Mouse (Mus musculus) lung, embryonic 15.5 days (tissue): ENCODE data around the gene Bcl6b. TPM values are rescaled to one million over a fixed set of nuclear protein-coding genes. Genes with fewer than 3 reads are reported as not detected.
A peak's percentile ranks its signal among the peaks of the same experiment; 100 is the strongest.

Experiments used
- ATAC-seq: fragments of 200-750 bp; cut with Nextera tagmentation; 2 replicates; pipeline ENCODE4 v1.8.0; 2017; ENCODE audit warnings: moderate number of reproducible peaks, borderline replicate concordance; ENCODE audit not compliant: low FRiP score, low TSS enrichment; ENCODE audit errors: extremely low read depth
- H3K27ac ChIP-seq: fragments of 300-500 bp; sonication (generic); 2 replicates; pipeline ENCODE4 v1.5.1; 2015; ENCODE audit warnings: moderate library complexity, mild to moderate bottlenecking, inconsistent platforms
- H3K27me3 ChIP-seq: fragments of 300-500 bp; sonication (generic); 2 replicates; pipeline ENCODE4 v1.6.1; 2015; ENCODE audit warnings: inconsistent platforms
- H3K36me3 ChIP-seq: fragments of 300-500 bp; sonication (generic); 2 replicates; pipeline ENCODE4 v1.6.1; 2015; ENCODE audit warnings: inconsistent platforms
- H3K4me1 ChIP-seq: fragments of 300-500 bp; sonication (generic); 2 replicates; pipeline ENCODE4 v1.6.1; 2015; ENCODE audit warnings: inconsistent platforms
- H3K4me2 ChIP-seq: fragments of 300-500 bp; sonication (generic); 2 replicates; pipeline ENCODE4 v1.6.1; 2015; ENCODE audit warnings: inconsistent platforms, mild to moderate bottlenecking, moderate library complexity
- H3K4me3 ChIP-seq: fragments of 300-500 bp; sonication (generic); 2 replicates; pipeline ENCODE4 v1.5.1; 2015; ENCODE audit warnings: mild to moderate bottlenecking, inconsistent platforms
- H3K9ac ChIP-seq: fragments of 300-500 bp; sonication (generic); 2 replicates; pipeline ENCODE4 v1.6.1; 2015; ENCODE audit warnings: inconsistent platforms
- H3K9me3 ChIP-seq: fragments of 300-500 bp; sonication (generic); 2 replicates; pipeline ENCODE4 v1.6.1; 2016; ENCODE audit warnings: inconsistent platforms
- whole genome bisulfite sequencing: fragments of 180-500 bp; shearing (Covaris S2); methylation state at CpG from one replicate; pipeline ENCODE4 v1.1.7; 2015; 5-methylcytosine and 5-hydroxymethylcytosine counted together
- polyA plus RNA-seq: library from polyadenylated mRNA; unstranded; fragments of >200 nt; fragmentation: Nextera tagmentation; extraction: Ambion mirVana; gene quantifications from 2 replicates; pipeline ENCODE4 v1.2.1, GENCODE M21; 2015

The Bcl6b gene
- polyA plus RNA-seq = 30.2 and 33.9 TPM in 2 replicates

DNA sequence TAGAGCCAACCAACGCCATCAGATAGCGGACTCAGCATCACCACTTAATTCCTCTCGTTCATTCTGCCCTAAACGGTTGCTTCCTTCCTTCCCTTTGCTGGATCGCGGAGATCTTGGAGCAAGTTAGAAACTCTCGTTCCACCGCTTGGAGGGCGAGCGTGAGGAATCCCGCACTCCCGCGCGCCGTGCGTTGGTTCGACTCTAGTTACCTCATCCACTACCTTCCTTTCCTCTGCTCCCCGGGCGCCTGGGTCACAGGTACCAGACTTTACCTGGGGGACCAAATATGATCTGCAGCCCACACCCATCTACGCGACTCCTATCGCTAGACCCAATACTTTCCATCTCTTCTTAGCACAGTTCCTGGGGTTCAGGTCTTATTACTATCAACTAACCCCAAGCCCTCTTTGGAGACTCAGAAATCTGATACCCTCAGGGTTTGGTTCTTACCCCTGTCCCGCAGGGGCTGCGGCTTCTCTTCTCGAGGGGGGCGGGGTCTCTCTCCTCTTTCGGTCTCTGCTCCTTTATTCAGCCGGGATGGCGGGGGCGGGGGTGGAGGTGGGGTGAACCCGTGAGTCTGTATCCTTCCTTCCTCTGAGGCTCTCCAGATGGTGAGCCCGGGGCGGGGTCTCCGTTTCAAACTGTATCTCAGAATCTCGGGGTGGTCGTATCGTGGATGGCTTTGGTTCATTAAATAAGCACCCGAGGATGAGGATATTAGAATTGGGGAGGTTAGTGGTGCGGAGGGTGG, at the start of gene Bcl6b:
Gene Bcl6b, minus strand, starts transcription at position 539 of the 751 bp plus-strand sequence.
- Histone ChIP-seq H3K9ac (peak within 1 kb of the TSS; percentile 51), H3K9me3 (no peaks in the 10 kb centered on the region), H3K4me1 (peaks cover 54% of the 10 kb centered on the region), H3K36me3 (no peaks in the 10 kb centered on the region), H3K4me3 (peak within 1 kb of the TSS; percentile 41), H3K27ac (peak within 1 kb of the TSS; percentile 79), H3K27me3 (peaks cover 44% of the 10 kb centered on the region), H3K4me2 (peak within 1 kb of the TSS; percentile 60)
- WGBS = 2% methylated on average over 39 of the region's 39 CpGs
- no peak for ATAC-seq

DNA sequence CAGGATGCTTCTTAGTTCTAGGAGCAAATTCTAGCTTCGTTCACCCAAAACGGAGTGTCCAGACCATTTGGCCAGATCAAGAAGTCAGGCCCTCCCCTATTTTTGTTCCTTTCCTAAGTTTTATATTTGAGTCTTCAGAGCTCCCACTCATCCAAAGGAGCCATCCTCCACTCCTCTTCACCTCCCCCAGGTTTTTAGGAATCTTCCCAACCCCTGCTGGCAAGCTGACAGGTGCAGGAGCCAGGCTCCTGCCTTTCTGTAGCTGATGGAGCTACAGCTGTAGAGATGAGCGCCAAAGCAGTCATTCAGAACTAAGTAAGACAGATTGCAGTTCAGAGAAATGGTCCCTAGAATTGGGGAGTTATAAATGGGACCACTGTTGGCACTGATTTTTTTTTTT, 49.4 kb upstream of the Bcl6b start:
- Histone ChIP-seq H3K36me3 (no peaks in the 10 kb centered on the region), H3K9ac (no peak overlapping the region), H3K4me3 (no peak overlapping the region), H3K27me3 (no peaks in the 10 kb centered on the region), H3K27ac (no peak overlapping the region), H3K4me1 (peaks cover 2% of the 10 kb centered on the region), H3K4me2 (no peak overlapping the region), H3K9me3 (no peaks in the 10 kb centered on the region)
- WGBS = 88% methylated on average over 3 of the region's 3 CpGs
- ATAC-seq = no peak

- no peak overlapping the region for H3K4me2 ChIP-seq
- H3K27me3 ChIP-seq = no peaks in the 10 kb centered on the region
- 67% methylated on average over 7 of the region's 7 CpGs for WGBS
- no peaks in the 10 kb centered on the region for H3K4me1 ChIP-seq
- no peaks in the 10 kb centered on the region for H3K36me3 ChIP-seq
- no peak for ATAC-seq
- H3K9ac ChIP-seq = no peak overlapping the region
- no peak overlapping the region for H3K27ac ChIP-seq
- no peak overlapping the region for H3K4me3 ChIP-seq
- no peaks in the 10 kb centered on the region for H3K9me3 ChIP-seq
Measured at GRCm38 (mm10) chr11:70271641-70272040, 42.0 kb upstream of the Bcl6b start.

- no peaks in the 10 kb centered on the region for H3K9me3 ChIP-seq
- H3K4me2 ChIP-seq = no peak overlapping the region
- H3K4me3 ChIP-seq = no peak overlapping the region
- no peak overlapping the region for H3K27ac ChIP-seq
- no peak overlapping the region for H3K9ac ChIP-seq
- 76% methylated on average over 1 of the region's 1 CpGs for WGBS
- no peak for ATAC-seq
- H3K27me3 ChIP-seq = no peaks in the 10 kb centered on the region
- H3K4me1 ChIP-seq = peaks cover 3% of the 10 kb centered on the region; the same call in 1 of the 2 replicates
- H3K36me3 ChIP-seq = no peaks in the 10 kb centered on the region
Measured at GRCm38 (mm10) chr11:70266405-70266804, 36.8 kb upstream of the Bcl6b start.

DNA sequence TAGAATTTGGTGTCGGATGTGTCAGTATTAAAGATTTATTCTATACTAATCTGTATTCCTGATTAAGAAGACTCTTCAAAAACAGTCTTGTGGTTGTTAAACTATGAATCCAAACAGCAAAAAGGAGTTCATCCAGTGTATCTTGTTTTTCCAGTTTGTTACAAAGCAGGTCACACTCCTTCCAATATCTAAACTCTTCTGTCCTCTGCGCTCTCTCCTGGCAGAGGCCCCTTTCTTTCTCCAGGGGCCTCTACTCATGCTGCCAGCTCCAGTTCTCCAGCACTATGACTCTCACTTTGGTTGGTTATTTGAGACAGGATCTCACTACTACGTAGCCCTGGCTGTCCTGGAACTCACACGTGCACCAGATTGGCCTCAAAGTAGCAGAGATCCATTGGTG, 36.2 kb upstream of the Bcl6b start:
- ATAC-seq = no peak
- Histone ChIP-seq H3K4me3 (no peak overlapping the region), H3K4me1 (peaks cover 3% of the 10 kb centered on the region; the same call in 1 of the 2 replicates), H3K9ac (no peak overlapping the region), H3K36me3 (no peaks in the 10 kb centered on the region), H3K4me2 (no peak overlapping the region), H3K27me3 (no peaks in the 10 kb centered on the region), H3K27ac (no peak overlapping the region), H3K9me3 (no peaks in the 10 kb centered on the region)
- 57% methylated on average over 4 of the region's 4 CpGs for WGBS

- Histone ChIP-seq H3K9ac (no peak overlapping the region), H3K4me3 (no peak overlapping the region), H3K9me3 (no peaks in the 10 kb centered on the region), H3K27me3 (no peaks in the 10 kb centered on the region), H3K4me1 (peaks cover 3% of the 10 kb centered on the region; the same call in 1 of the 2 replicates), H3K4me2 (no peak overlapping the region), H3K36me3 (no peaks in the 10 kb centered on the region), H3K27ac (no peak overlapping the region)
- no peak for ATAC-seq
- 33% methylated on average over 3 of the region's 3 CpGs for WGBS
Measured at GRCm38 (mm10) chr11:70265252-70265651, 35.7 kb upstream of the Bcl6b start.

- H3K9me3 ChIP-seq = no peaks in the 10 kb centered on the region
- H3K9ac ChIP-seq = no peak overlapping the region
- no peak overlapping the region for H3K27ac ChIP-seq
- peaks cover 20% of the 10 kb centered on the region for H3K27me3 ChIP-seq
- no peak for ATAC-seq
- no peak overlapping the region for H3K4me3 ChIP-seq
- H3K4me1 ChIP-seq = 0 out of 2 replicates have a peak, but pooled peaks cover 14% of the 10 kb centered on the region
- 90% methylated on average over 4 of the region's 4 CpGs for WGBS
- no peaks in the 10 kb centered on the region for H3K36me3 ChIP-seq
- H3K4me2 ChIP-seq = no peak overlapping the region
Measured at GRCm38 (mm10) chr11:70259035-70259434, 29.4 kb upstream of the Bcl6b start.

- Histone ChIP-seq H3K9ac (peak within 1 kb of the TSS; percentile 42; the same call in 1 of the 2 replicates), H3K27me3 (peaks cover 49% of the 10 kb centered on the region), H3K4me1 (0 out of 2 replicates have a peak, but pooled peaks cover 14% of the 10 kb centered on the region), H3K36me3 (no peaks in the 10 kb centered on the region), H3K4me2 (peak within 1 kb of the TSS; percentile 68), H3K4me3 (peak within 1 kb of the TSS; percentile 40), H3K27ac (no peak within 1 kb of the TSS), H3K9me3 (no peaks in the 10 kb centered on the region)
- 2% methylated on average over 25 of the region's 25 CpGs for WGBS
- peak; percentile 49; the same call in 1 of the 2 replicates for ATAC-seq
Measured at GRCm38 (mm10) chr11:70254931-70255531, 25.4 kb upstream of the Bcl6b start, which contains the start of gene Alox12. TSS of gene Alox12 (minus strand) at chr11:70255353.

- H3K27me3 ChIP-seq = peaks cover 49% of the 10 kb centered on the region
- no peak for ATAC-seq
- no peaks in the 10 kb centered on the region for H3K9me3 ChIP-seq
- 5% methylated on average over 18 of the region's 18 CpGs for WGBS
- H3K4me2 ChIP-seq = peak overlapping the region; percentile 68
- peak overlapping the region; percentile 42; the same call in 1 of the 2 replicates for H3K9ac ChIP-seq
- H3K27ac ChIP-seq = no peak overlapping the region
- H3K4me3 ChIP-seq = peak overlapping the region; percentile 40
- no peaks in the 10 kb centered on the region for H3K36me3 ChIP-seq
- 0 out of 2 replicates have a peak, but pooled peaks cover 14% of the 10 kb centered on the region for H3K4me1 ChIP-seq
Measured at GRCm38 (mm10) chr11:70254337-70254736, 24.7 kb upstream of the Bcl6b start.

GRCm38 (mm10) chr11:70251853-70252252, 22.3 kb upstream of the Bcl6b start:
- Histone ChIP-seq H3K27ac (no peak overlapping the region), H3K9me3 (no peaks in the 10 kb centered on the region), H3K9ac (no peak overlapping the region), H3K4me3 (no peak overlapping the region), H3K36me3 (no peaks in the 10 kb centered on the region), H3K4me1 (0 out of 2 replicates have a peak, but pooled peaks cover 14% of the 10 kb centered on the region), H3K4me2 (no peak overlapping the region), H3K27me3 (peaks cover 50% of the 10 kb centered on the region)
- ATAC-seq = no peak
- WGBS = 79% methylated on average over 8 of the region's 8 CpGs

- WGBS = 59% methylated on average over 11 of the region's 11 CpGs
- no peak overlapping the region for H3K4me2 ChIP-seq
- H3K9ac ChIP-seq = no peak overlapping the region
- H3K27ac ChIP-seq = no peak overlapping the region
- ATAC-seq = no peak
- H3K27me3 ChIP-seq = peaks cover 48% of the 10 kb centered on the region
- no peak overlapping the region for H3K4me3 ChIP-seq
- H3K36me3 ChIP-seq = no peaks in the 10 kb centered on the region
- H3K9me3 ChIP-seq = no peaks in the 10 kb centered on the region
- 0 out of 2 replicates have a peak, but pooled peaks cover 9% of the 10 kb centered on the region for H3K4me1 ChIP-seq
Measured at GRCm38 (mm10) chr11:70250150-70250549, 20.6 kb upstream of the Bcl6b start.
